Mouse (Mus musculus): Measurements from ENCODE around the gene Gbp7. TPM values are rescaled to one million over a fixed set of nuclear protein-coding genes. Genes with fewer than 3 reads are reported as not detected.
"Not testable (repeated sequence)": the region's sequence is repeated elsewhere in the genome, so short reads cannot be mapped to it uniquely, and the experiment has no call there.

Gene Gbp7
- polyA plus RNA-seq, 1 experiment from 2014 or later, result 1.5 TPM

- H3K27me3 ChIP-seq, result 0 out of 2 replicates have a peak, but pooled peaks cover 5% of the 10 kb centered on the region
- H3K36me3 ChIP-seq, result no peaks in the 10 kb centered on the region
- H3K27ac ChIP-seq, result no peak overlapping the region
- no peak for ATAC-seq (ENCODE audit: low FRiP score)
- H3K9ac ChIP-seq, result no peak overlapping the region
- no peaks in the 10 kb centered on the region for H3K9me3 ChIP-seq (replicated peaks)
- no peak overlapping the region for H3K4me3 ChIP-seq
- WGBS, result 69% methylated on average over 1 of the region's 1 CpGs
- H3K4me1 ChIP-seq, result no peaks in the 10 kb centered on the region
- no peak overlapping the region for H3K4me2 ChIP-seq (replicated peaks)
Measured at GRCm38 (mm10) chr3:142535667-142536066, 5.5 kb downstream of the Gbp7 start.

DNA sequence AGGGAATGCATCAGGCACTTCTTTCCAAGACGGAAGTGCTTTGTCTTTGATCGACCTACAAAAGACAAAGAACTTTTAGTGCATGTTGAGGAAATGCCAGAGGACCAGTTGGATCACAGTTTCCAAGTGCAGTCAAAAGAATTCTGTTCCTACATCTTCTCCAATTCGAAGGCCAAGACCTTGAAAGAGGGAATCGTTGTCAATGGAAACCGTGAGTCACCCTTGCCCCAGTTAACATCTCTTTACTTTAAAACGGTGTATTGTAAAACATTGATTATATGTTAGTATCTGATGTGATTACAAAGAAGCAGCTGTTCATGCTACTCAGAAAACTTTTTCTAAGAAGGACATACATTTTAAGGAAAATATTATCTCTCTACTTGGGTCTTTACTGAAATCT lies 11.2 kb downstream of the Gbp7 start:
- Histone ChIP-seq H3K27me3 (no peaks in the 10 kb centered on the region), H3K27ac (no peak overlapping the region), H3K9me3 (replicated peaks) (no peaks in the 10 kb centered on the region), H3K4me1 (no peaks in the 10 kb centered on the region), H3K36me3 (no peaks in the 10 kb centered on the region), H3K4me3 (no peak overlapping the region), H3K4me2 (replicated peaks) (no peak overlapping the region), H3K9ac (no peak overlapping the region)
- WGBS, result 82% methylated on average over 6 of the region's 6 CpGs
- ATAC-seq (ENCODE audit: low FRiP score), result no peak

DNA sequence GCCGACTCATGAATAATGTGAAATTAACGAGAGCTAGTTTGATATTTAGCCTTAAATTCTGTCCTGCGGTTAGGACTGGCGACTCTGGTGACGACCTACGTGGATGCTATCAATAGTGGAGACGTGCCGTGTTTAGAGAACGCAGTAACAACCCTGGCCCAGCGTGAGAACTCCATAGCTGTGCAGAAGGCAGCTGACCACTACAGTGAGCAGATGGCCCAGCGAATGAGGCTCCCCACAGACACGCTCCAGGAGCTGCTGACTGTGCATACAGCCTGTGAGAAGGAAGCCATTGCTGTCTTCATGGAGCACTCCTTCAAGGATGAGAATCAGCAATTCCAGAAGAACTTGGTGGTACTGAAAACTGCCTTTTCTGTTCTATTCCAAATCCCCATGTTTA lies 12.6 kb downstream of the Gbp7 start:
- peak; percentile 67; the same call in 1 of the 2 replicates for ATAC-seq (ENCODE audit: low FRiP score)
- not testable (repeated sequence) for H3K4me2 ChIP-seq (replicated peaks); H3K9ac ChIP-seq; H3K4me1 ChIP-seq; H3K36me3 ChIP-seq; H3K9me3 ChIP-seq (replicated peaks); H3K4me3 ChIP-seq; H3K27ac ChIP-seq; H3K27me3 ChIP-seq
- 78% methylated on average over 12 of the region's 12 CpGs for WGBS

DNA sequence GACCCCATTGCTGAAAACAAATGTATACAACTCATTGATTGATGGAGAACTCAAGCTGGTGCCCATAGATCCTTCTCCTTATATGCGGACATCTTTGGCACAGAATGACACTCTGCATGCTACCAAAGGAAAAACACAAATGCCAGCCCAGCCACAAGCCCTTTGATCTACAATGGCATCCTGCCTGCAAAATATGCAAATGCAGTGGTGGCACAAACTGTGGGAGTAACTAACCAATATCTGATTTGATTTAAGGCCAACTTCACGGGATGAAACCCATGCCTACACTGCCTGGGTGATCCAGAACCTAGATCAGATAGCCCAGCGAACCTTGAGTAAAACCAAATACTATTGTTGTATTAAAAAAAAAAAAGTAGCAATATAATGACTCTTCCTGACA lies 16.5 kb downstream of the Gbp7 start:
- H3K27ac ChIP-seq, result no peak overlapping the region
- H3K9ac ChIP-seq, result no peak overlapping the region
- H3K27me3 ChIP-seq, result no peaks in the 10 kb centered on the region
- H3K36me3 ChIP-seq, result no peaks in the 10 kb centered on the region
- H3K4me1 ChIP-seq, result no peaks in the 10 kb centered on the region
- no peak overlapping the region for H3K4me2 ChIP-seq (replicated peaks)
- no peaks in the 10 kb centered on the region for H3K9me3 ChIP-seq (replicated peaks)
- 84% methylated on average over 3 of the region's 3 CpGs for WGBS
- ATAC-seq (ENCODE audit: low FRiP score), result no peak
- no peak overlapping the region for H3K4me3 ChIP-seq

DNA sequence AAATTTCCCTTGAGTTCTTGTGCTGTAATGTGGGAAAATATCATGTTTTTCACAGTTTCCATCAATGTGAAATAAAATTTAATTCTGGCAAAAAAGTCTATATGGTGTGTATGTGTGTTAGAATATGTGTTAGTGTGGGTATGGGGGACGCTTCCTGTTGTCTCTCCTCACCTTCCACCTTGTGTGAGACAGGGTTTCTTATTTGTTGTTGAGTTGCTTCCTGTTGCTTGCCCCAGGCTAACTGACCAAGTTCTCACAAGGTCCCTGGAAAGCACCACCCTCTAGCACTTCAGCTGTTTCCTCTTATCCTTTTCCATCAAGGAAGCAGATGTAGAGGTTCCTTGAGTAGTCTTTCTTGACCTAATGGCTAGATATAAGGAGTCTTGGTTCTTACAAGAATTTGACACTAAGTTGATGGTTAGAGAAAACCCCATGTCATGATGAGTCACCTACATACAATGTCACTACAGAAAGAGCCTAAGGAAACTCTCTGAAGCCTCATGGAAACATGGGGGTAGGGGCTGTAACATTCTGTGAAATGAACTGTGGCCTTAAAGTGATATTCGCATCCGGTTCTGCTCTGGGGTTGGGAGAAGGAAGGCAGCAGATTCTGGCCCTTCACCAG lies 20.0 kb downstream of the Gbp7 start:
- H3K36me3 ChIP-seq, result no peaks in the 10 kb centered on the region
- H3K9me3 ChIP-seq (replicated peaks), result no peaks in the 10 kb centered on the region
- H3K9ac ChIP-seq, result no peak overlapping the region
- H3K4me1 ChIP-seq, result no peaks in the 10 kb centered on the region
- H3K4me3 ChIP-seq, result no peak overlapping the region
- no peaks in the 10 kb centered on the region for H3K27me3 ChIP-seq
- no peak for ATAC-seq (ENCODE audit: low FRiP score)
- H3K4me2 ChIP-seq (replicated peaks), result no peak overlapping the region
- H3K27ac ChIP-seq, result no peak overlapping the region
- WGBS, result 82% methylated on average over 3 of the region's 3 CpGs

- Histone ChIP-seq H3K27ac (no peak overlapping the region), H3K9me3 (replicated peaks) (no peaks in the 10 kb centered on the region), H3K27me3 (no peaks in the 10 kb centered on the region), H3K4me3 (no peak overlapping the region), H3K9ac (no peak overlapping the region), H3K36me3 (no peaks in the 10 kb centered on the region), H3K4me1 (no peaks in the 10 kb centered on the region), H3K4me2 (replicated peaks) (no peak overlapping the region)
- WGBS, result 76% methylated on average over 1 of the region's 1 CpGs
- no peak for ATAC-seq (ENCODE audit: low FRiP score)
Measured at GRCm38 (mm10) chr3:142554601-142555000, 24.5 kb downstream of the Gbp7 start.

- Histone ChIP-seq H3K9me3 (replicated peaks) (no peaks in the 10 kb centered on the region), H3K27ac (no peak overlapping the region), H3K4me2 (replicated peaks) (no peak overlapping the region), H3K36me3 (no peaks in the 10 kb centered on the region), H3K9ac (no peak overlapping the region), H3K4me1 (0 out of 2 replicates have a peak, but pooled peaks cover 3% of the 10 kb centered on the region), H3K27me3 (no peaks in the 10 kb centered on the region), H3K4me3 (no peak overlapping the region)
- 89% methylated on average over 11 of the region's 11 CpGs for WGBS
- ATAC-seq (ENCODE audit: low FRiP score), result no peak
Measured at GRCm38 (mm10) chr3:142555623-142556022, 25.5 kb downstream of the Gbp7 start.

GRCm38 (mm10) chr3:142559632-142560228 lies 29.6 kb downstream of the Gbp7 start, which contains the start of gene Gbp3:
Gene Gbp3 (plus strand): TSS chr3:142560026.
- H3K9ac ChIP-seq, result no peak within 1 kb of the TSS
- H3K9me3 ChIP-seq (replicated peaks), result no peaks in the 10 kb centered on the region
- WGBS, result 47% methylated on average over 3 of the region's 3 CpGs
- no peak within 1 kb of the TSS for H3K27ac ChIP-seq
- 0 out of 2 replicates have a peak, but pooled peaks cover 3% of the 10 kb centered on the region for H3K4me1 ChIP-seq
- no peaks in the 10 kb centered on the region for H3K36me3 ChIP-seq
- no peak for ATAC-seq (ENCODE audit: low FRiP score)
- peak within 1 kb of the TSS; percentile 20 for H3K4me3 ChIP-seq
- no peaks in the 10 kb centered on the region for H3K27me3 ChIP-seq
- peak within 1 kb of the TSS; percentile 44 for H3K4me2 ChIP-seq (replicated peaks)

- Histone ChIP-seq H3K9ac (no peak overlapping the region), H3K27me3 (no peaks in the 10 kb centered on the region), H3K4me3 (peak overlapping the region; percentile 20), H3K36me3 (no peaks in the 10 kb centered on the region), H3K4me1 (0 out of 2 replicates have a peak, but pooled peaks cover 3% of the 10 kb centered on the region), H3K27ac (no peak overlapping the region), H3K9me3 (replicated peaks) (no peaks in the 10 kb centered on the region), H3K4me2 (replicated peaks) (peak overlapping the region; percentile 44)
- ATAC-seq (ENCODE audit: low FRiP score), result peak; percentile 60
- WGBS, result 20% methylated on average over 12 of the region's 12 CpGs
Measured at GRCm38 (mm10) chr3:142560296-142560948, 30.3 kb downstream of the Gbp7 start.

- no peak overlapping the region for H3K4me2 ChIP-seq (replicated peaks)
- H3K9ac ChIP-seq, result no peak overlapping the region
- H3K9me3 ChIP-seq (replicated peaks), result no peaks in the 10 kb centered on the region
- H3K4me1 ChIP-seq, result 0 out of 2 replicates have a peak, but pooled peaks cover 3% of the 10 kb centered on the region
- WGBS, result 90% methylated on average over 14 of the region's 14 CpGs
- H3K27me3 ChIP-seq, result no peaks in the 10 kb centered on the region
- no peak overlapping the region for H3K27ac ChIP-seq
- no peak for ATAC-seq (ENCODE audit: low FRiP score)
- H3K36me3 ChIP-seq, result no peaks in the 10 kb centered on the region
- H3K4me3 ChIP-seq, result no peak overlapping the region
Measured at GRCm38 (mm10) chr3:142561045-142561646, 31.0 kb downstream of the Gbp7 start.

DNA sequence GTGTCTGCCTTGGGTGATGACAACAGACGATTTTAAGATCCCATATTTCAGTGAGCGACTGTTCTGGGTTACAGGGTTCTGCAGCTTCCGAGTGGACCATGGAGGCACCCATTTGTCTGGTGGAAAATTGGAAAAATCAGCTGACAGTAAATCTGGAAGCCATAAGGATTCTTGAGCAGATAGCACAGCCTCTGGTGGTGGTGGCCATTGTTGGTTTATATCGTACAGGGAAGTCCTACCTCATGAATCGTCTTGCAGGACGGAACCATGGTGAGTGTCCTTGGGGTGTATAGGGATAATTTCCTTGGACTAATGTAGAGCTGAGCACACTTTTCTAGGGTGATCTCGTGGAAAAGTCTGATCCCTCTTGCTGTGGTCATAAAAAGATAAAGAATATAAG lies 31.5 kb downstream of the Gbp7 start:
- Histone ChIP-seq H3K4me3 (no peak overlapping the region), H3K9me3 (replicated peaks) (no peaks in the 10 kb centered on the region), H3K4me2 (replicated peaks) (no peak overlapping the region), H3K36me3 (no peaks in the 10 kb centered on the region), H3K9ac (no peak overlapping the region), H3K27ac (no peak overlapping the region), H3K4me1 (0 out of 2 replicates have a peak, but pooled peaks cover 3% of the 10 kb centered on the region), H3K27me3 (no peaks in the 10 kb centered on the region)
- no peak for ATAC-seq (ENCODE audit: low FRiP score)
- WGBS, result 88% methylated on average over 7 of the region's 7 CpGs

DNA sequence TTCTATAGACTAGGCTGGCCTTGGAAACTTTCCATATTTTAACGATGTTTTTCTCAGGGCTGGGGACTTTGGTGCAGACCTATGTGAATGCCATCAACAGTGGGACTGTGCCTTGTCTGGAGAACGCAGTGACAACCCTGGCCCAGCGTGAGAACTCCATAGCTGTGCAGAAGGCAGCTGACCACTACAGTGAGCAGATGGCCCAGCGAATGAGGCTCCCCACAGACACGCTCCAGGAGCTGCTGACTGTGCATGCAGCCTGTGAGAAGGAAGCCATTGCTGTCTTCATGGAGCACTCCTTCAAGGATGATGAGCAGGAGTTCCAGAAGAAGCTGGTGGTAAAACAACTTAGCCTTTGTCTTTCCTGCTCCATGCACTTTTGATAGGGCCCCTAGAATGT lies 37.3 kb downstream of the Gbp7 start:
- not testable (repeated sequence) for H3K4me3 ChIP-seq; H3K36me3 ChIP-seq; H3K4me1 ChIP-seq; H3K27me3 ChIP-seq; H3K27ac ChIP-seq; H3K9me3 ChIP-seq (replicated peaks); H3K9ac ChIP-seq; ATAC-seq (ENCODE audit: low FRiP score); H3K4me2 ChIP-seq (replicated peaks)
- WGBS, result 71% methylated on average over 5 of the region's 5 CpGs

Data from hindbrain, embryonic 12.5 days (tissue).